Mouse (Mus musculus): ENCODE results near the gene Ctss. TPM values are rescaled to one million over a fixed set of nuclear protein-coding genes. Genes with fewer than 3 reads are reported as not detected.

Ctss gene
- polyA plus RNA-seq (2015; fragmentation: Nextera tagmentation; extraction: Ambion mirVana), result 12.3 and 13.4 TPM in 2 replicates

DNA sequence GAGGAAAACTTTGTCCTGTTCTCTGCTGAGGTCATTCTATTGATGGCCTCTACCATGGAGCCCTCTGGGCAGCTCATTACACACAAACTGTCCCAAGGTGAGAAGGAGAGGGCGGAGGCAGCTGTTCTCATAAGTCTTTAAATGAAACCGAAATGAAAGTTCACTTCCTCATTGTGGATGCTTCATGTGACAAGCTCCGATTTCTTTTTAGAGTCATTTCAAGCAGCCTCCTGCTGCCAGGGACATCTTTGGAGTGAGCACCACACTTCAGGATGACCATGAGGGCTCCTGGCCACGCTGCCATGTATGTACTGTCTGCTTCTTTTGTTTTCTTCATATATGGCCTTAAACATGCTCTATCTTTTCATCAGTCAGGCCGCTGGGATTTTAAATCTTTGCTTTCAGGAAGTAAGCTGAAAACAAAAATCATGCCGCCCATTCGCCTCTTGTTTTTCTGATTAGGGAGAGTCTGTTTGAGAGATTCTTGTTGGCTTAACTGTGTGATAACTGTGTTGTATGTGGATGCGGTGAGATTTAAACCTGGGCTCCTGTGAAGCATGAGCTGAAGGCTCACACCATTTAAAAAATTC, at the start of gene Ctss:
Gene Ctss (plus strand): TSS at position 165 of the 590 bp plus-strand sequence.
- ATAC-seq (ENCODE audit: extremely low read depth, insufficient number of reproducible peaks, low FRiP score, low TSS enrichment), result no peak
- Histone ChIP-seq H3K27me3 (replicated peaks) (no peaks in the 10 kb centered on the region), H3K9ac (no peak within 1 kb of the TSS), H3K4me1 (0 out of 2 replicates have a peak, but pooled peaks cover 8% of the 10 kb centered on the region), H3K4me2 (no peak within 1 kb of the TSS), H3K27ac (replicated peaks) (no peak within 1 kb of the TSS), H3K4me3 (no peak within 1 kb of the TSS), H3K9me3 (no peaks in the 10 kb centered on the region), H3K36me3 (no peaks in the 10 kb centered on the region)
- WGBS, result 82% methylated on average over 8 of the region's 8 CpGs

DNA sequence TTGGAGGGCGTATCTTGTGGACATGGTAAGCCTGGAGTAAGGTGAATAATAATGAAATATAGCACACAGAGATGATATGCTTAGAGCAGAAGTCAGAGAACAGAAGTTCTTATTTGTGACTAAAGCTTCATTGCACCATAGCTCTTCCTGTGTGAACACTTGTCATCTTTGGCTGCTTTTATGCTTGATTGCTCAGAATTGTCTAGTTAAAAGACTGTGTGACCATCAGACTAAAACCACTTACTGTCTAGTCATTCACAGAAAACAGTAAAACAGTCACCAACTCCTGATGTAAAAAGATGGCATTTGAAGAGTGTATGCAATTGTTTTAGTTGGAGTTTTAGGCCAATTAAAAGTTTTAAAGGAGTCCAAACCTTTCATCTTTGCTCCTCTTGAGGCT, 47.6 kb upstream of the Ctss start:
- no peaks in the 10 kb centered on the region for H3K27me3 ChIP-seq (replicated peaks)
- H3K4me3 ChIP-seq, result no peak overlapping the region
- H3K9ac ChIP-seq, result no peak overlapping the region
- ATAC-seq (ENCODE audit: extremely low read depth, insufficient number of reproducible peaks, low FRiP score, low TSS enrichment), result no peak
- peaks cover 89% of the 10 kb centered on the region for H3K36me3 ChIP-seq
- no peaks in the 10 kb centered on the region for H3K9me3 ChIP-seq
- no peaks in the 10 kb centered on the region for H3K4me1 ChIP-seq
- no peak overlapping the region for H3K27ac ChIP-seq (replicated peaks)
- H3K4me2 ChIP-seq, result no peak overlapping the region
- 93% methylated on average over 1 of the region's 1 CpGs for WGBS

DNA sequence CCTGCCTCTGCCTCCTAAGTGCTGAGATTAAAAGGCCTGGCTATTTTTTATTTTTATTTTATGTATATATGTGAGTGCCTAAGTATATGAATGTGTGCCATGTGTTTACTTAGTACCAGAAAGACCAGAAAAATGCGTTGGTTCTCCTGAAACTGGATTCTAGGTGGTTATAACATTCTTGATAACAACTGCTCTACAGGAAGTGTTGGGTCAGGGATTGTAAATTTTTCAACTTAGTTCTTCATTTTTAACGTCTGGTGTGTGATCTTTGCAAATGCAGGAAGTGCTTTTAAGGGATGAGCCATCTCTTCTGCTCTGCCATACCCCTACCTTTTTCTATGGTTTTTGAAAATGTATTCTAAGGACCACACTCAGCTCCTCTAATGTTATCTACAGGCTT, 40.2 kb upstream of the Ctss start:
- H3K27ac ChIP-seq (replicated peaks), result no peak overlapping the region
- 76% methylated on average over 2 of the region's 2 CpGs for WGBS
- peaks cover 88% of the 10 kb centered on the region for H3K36me3 ChIP-seq
- no peaks in the 10 kb centered on the region for H3K4me1 ChIP-seq
- H3K9me3 ChIP-seq, result no peaks in the 10 kb centered on the region
- ATAC-seq (ENCODE audit: extremely low read depth, insufficient number of reproducible peaks, low FRiP score, low TSS enrichment), result no peak
- H3K4me2 ChIP-seq, result no peak overlapping the region
- H3K9ac ChIP-seq, result no peak overlapping the region
- no peaks in the 10 kb centered on the region for H3K27me3 ChIP-seq (replicated peaks)
- H3K4me3 ChIP-seq, result no peak overlapping the region

DNA sequence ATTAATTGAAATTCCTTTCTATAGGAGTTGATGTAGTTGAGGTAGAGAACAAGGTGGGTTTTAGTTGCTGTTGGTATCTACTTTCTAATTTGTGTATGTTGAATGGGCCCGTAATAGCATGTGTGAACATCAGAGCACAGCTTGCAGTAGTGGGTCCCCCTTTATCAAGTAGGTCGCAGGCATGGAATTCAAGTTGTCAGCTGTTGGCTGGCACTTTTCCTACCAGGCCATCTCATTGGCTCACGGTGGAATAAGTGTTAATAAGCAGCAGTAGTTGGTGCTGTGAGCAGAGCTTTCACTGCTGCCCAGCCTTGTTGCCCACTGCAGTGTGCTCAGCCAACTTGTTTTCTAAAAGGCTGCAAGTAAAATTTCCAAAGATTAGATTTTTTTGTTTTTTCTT, 37.9 kb upstream of the Ctss start:
- no peak overlapping the region for H3K27ac ChIP-seq (replicated peaks)
- no peak overlapping the region for H3K4me3 ChIP-seq
- no peaks in the 10 kb centered on the region for H3K9me3 ChIP-seq
- no peak for ATAC-seq (ENCODE audit: extremely low read depth, insufficient number of reproducible peaks, low FRiP score, low TSS enrichment)
- no peak overlapping the region for H3K9ac ChIP-seq
- H3K4me2 ChIP-seq, result no peak overlapping the region
- WGBS, result 64% methylated on average over 3 of the region's 3 CpGs
- peaks cover 92% of the 10 kb centered on the region for H3K36me3 ChIP-seq
- H3K27me3 ChIP-seq (replicated peaks), result no peaks in the 10 kb centered on the region
- H3K4me1 ChIP-seq, result no peaks in the 10 kb centered on the region

DNA sequence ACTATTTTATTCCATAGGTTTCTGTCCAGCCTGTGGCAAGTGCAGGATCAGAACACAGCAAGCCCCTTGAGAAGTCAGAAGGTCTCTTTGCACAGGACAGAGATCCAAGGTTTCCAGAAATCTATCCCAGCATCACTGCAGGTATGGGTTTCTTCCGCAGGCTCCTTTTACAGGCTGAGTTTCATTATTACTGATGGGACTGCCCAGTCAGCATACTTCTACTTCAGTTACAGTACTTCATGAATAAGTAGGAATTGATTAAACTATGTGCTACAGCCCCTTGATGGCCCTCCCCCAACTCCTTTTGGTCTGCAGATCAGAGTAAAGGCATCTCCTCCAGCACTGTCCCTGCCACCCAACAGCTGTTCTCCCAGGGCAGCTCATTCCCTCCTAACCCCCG, 36.3 kb upstream of the Ctss start:
- Histone ChIP-seq H3K27me3 (replicated peaks) (no peaks in the 10 kb centered on the region), H3K4me1 (no peaks in the 10 kb centered on the region), H3K9ac (no peak overlapping the region), H3K36me3 (peaks cover 96% of the 10 kb centered on the region), H3K9me3 (no peaks in the 10 kb centered on the region), H3K4me2 (no peak overlapping the region), H3K4me3 (no peak overlapping the region), H3K27ac (replicated peaks) (no peak overlapping the region)
- 88% methylated on average over 2 of the region's 2 CpGs for WGBS
- no peak for ATAC-seq (ENCODE audit: extremely low read depth, insufficient number of reproducible peaks, low FRiP score, low TSS enrichment)

DNA sequence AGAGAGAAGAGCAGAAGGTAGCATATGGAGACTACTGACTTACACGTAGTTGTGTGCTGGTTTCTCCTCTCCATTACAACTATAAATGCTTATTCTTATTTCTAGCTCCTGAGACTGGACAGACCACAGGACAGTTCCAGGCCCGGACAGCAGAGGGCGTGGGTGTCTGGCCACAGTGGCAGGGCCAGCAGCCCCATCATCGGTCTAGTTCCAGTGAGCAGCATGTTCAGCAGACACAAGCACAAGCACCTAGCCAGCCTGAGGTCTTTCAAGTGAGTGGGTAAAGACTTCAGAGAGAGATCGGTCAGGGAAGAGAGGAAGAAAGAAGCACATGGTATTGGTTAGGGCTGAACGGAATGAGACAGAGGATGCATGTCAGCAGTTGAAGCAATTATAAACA, 32.2 kb upstream of the Ctss start:
- Histone ChIP-seq H3K27ac (replicated peaks) (no peak overlapping the region), H3K36me3 (peaks cover 78% of the 10 kb centered on the region), H3K4me3 (no peak overlapping the region), H3K4me1 (peaks cover 13% of the 10 kb centered on the region), H3K4me2 (no peak overlapping the region), H3K27me3 (replicated peaks) (no peaks in the 10 kb centered on the region), H3K9ac (no peak overlapping the region), H3K9me3 (no peaks in the 10 kb centered on the region)
- WGBS, result 55% methylated on average over 6 of the region's 6 CpGs
- no peak for ATAC-seq (ENCODE audit: extremely low read depth, insufficient number of reproducible peaks, low FRiP score, low TSS enrichment)

DNA sequence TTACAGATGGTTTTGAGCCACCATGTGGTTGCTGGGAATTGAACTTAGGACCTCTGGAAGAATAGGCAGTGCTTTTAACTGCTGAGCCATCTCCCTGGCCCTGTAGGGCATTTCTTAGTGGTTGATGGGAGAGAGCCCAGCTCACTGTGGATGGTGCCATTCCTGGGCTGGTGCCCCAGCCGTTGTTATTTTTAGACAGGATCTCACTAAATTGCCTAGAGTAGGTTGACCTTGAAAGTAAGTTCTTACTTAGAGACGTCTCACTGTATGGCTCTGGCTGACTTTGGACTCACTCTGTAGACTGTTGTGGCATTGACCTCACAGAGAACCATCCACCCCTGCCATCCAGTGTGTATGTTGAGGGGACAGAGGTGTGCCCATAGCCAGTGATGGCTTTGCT, 28.4 kb upstream of the Ctss start:
- Histone ChIP-seq H3K4me2 (no peak overlapping the region), H3K4me3 (no peak overlapping the region), H3K9ac (no peak overlapping the region), H3K36me3 (peaks cover 44% of the 10 kb centered on the region), H3K4me1 (peaks cover 23% of the 10 kb centered on the region), H3K27me3 (replicated peaks) (no peaks in the 10 kb centered on the region), H3K27ac (replicated peaks) (peak overlapping the region; percentile 67), H3K9me3 (no peaks in the 10 kb centered on the region)
- ATAC-seq (ENCODE audit: extremely low read depth, insufficient number of reproducible peaks, low FRiP score, low TSS enrichment), result no peak
- 56% methylated on average over 2 of the region's 2 CpGs for WGBS

DNA sequence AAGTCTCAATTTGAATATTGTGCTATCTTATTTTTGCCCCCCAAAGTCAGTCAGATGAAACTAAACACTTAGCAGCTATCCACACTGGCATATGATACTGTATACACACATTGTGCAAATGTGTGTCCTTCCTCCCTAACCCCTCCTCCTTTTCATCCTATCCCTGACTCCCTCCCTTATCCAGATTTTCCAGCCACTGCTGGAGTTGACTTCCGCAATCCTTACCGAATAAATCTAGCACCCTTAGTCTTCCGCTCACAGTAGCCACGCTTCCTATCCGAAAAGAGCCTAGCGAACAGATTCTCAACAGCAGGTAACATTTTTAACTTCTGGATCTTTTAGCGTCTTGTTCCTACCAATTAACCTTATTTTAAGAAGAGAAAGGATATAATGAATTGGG, 27.6 kb upstream of the Ctss start, which contains the start of gene Ctsk:
Gene Ctsk (plus strand): TSS at position 233 of the 400 bp plus-strand sequence.
- H3K36me3 ChIP-seq, result peaks cover 42% of the 10 kb centered on the region
- H3K4me2 ChIP-seq, result peak within 1 kb of the TSS; percentile 61
- no peaks in the 10 kb centered on the region for H3K27me3 ChIP-seq (replicated peaks)
- no peak for ATAC-seq (ENCODE audit: extremely low read depth, insufficient number of reproducible peaks, low FRiP score, low TSS enrichment)
- peaks cover 23% of the 10 kb centered on the region for H3K4me1 ChIP-seq
- 55% methylated on average over 7 of the region's 7 CpGs for whole genome bisulfite sequencing
- H3K27ac ChIP-seq (replicated peaks), result peak within 1 kb of the TSS; percentile 67
- H3K4me3 ChIP-seq, result peak within 1 kb of the TSS; percentile 40
- peak within 1 kb of the TSS; percentile 63 for H3K9ac ChIP-seq
- no peaks in the 10 kb centered on the region for H3K9me3 ChIP-seq

DNA sequence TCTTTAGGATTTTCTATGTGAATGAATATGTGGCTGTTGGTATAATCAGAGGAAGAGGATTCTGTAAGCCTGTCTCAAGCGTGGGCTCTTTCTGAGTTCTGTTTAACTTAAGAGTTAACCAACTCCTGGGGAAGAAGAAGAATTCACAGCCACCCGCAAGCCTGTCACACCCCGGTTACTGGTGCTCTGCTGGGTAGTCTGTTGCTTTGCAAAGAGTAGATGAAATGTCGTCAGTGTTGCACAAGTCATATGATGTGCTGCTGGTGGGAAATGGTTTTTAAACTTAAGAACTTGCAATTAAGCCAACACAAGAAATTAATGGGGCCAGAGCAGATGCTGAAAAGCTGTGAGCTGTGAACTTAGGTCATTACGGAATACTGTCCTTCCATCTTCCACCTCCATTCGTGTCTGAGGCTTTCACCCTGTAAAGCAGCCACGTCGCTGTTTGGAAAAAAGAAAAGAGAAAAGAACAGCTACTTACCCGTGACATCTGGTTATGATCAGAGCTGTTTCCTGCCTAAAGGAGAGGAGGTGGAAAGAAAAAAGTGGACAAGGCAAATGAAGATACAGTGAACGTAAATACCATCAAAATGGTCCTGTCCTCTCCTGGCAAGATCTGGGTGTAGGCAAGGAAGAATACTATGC, 27.0 kb upstream of the Ctss start:
- H3K4me3 ChIP-seq, result peak overlapping the region; percentile 40
- H3K27ac ChIP-seq (replicated peaks), result peak overlapping the region; percentile 67
- peak overlapping the region; percentile 63 for H3K9ac ChIP-seq

DNA sequence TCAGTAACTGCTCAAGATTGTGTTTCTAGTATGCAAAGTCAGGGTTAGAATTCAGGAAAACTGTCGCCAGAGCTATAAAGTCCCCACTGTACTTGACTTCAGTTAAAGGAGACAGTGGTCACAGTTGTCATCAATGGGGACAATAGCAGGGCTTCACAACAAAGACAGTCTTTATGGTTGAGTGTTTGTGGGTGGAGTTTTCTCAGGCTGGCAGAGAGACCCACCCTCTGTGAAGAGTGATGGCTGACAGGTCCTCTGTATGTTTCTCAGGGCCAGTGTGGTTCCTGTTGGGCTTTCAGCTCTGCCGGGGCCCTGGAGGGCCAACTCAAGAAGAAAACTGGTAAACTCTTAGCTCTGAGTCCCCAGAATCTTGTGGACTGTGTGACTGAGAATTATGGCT, 24.3 kb upstream of the Ctss start:
- no peaks in the 10 kb centered on the region for H3K27me3 ChIP-seq (replicated peaks)
- ATAC-seq (ENCODE audit: extremely low read depth, insufficient number of reproducible peaks, low FRiP score, low TSS enrichment), result no peak
- H3K27ac ChIP-seq (replicated peaks), result no peak overlapping the region
- 69% methylated on average over 2 of the region's 2 CpGs for WGBS
- peaks cover 23% of the 10 kb centered on the region for H3K4me1 ChIP-seq
- H3K9me3 ChIP-seq, result no peaks in the 10 kb centered on the region
- no peak overlapping the region for H3K4me3 ChIP-seq
- H3K36me3 ChIP-seq, result peaks cover 20% of the 10 kb centered on the region
- no peak overlapping the region for H3K9ac ChIP-seq
- no peak overlapping the region for H3K4me2 ChIP-seq

More for the DNA sequence above, 27.0 kb upstream of the Ctss start:
- peaks cover 36% of the 10 kb centered on the region for H3K36me3 ChIP-seq
- no peaks in the 10 kb centered on the region for H3K27me3 ChIP-seq (replicated peaks)
- 44% methylated on average over 10 of the region's 10 CpGs for WGBS
- H3K9me3 ChIP-seq, result no peaks in the 10 kb centered on the region
- H3K4me1 ChIP-seq, result peaks cover 23% of the 10 kb centered on the region
- H3K4me2 ChIP-seq, result peak overlapping the region; percentile 61
- no peak for ATAC-seq (ENCODE audit: extremely low read depth, insufficient number of reproducible peaks, low FRiP score, low TSS enrichment)

DNA sequence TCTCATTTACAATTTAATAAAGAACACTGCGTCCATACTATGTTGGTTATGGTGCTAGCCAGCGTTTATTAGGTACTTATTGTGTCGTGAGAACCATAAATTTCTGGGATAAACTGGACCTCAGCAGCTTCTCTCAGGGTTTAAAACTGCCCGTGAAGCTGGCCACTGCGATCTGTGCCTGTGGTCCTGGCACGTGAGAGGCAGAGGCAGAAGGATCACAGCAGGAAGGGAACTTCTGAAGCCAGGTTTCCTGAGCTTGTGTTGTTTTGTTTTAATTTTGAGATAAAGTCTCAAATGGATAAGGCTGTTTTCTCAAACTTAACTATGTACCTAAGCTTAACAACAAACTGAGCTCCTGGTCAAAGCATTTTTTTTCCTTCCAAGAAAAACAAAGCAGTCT, 17.2 kb upstream of the Ctss start:
- no peaks in the 10 kb centered on the region for H3K27me3 ChIP-seq (replicated peaks)
- no peak for ATAC-seq (ENCODE audit: extremely low read depth, insufficient number of reproducible peaks, low FRiP score, low TSS enrichment)
- no peak overlapping the region for H3K4me3 ChIP-seq
- H3K27ac ChIP-seq (replicated peaks), result no peak overlapping the region
- H3K4me2 ChIP-seq, result no peak overlapping the region
- peaks cover 20% of the 10 kb centered on the region for H3K36me3 ChIP-seq
- no peaks in the 10 kb centered on the region for H3K4me1 ChIP-seq
- H3K9ac ChIP-seq, result no peak overlapping the region
- H3K9me3 ChIP-seq, result no peaks in the 10 kb centered on the region
- 56% methylated on average over 6 of the region's 6 CpGs for WGBS

DNA sequence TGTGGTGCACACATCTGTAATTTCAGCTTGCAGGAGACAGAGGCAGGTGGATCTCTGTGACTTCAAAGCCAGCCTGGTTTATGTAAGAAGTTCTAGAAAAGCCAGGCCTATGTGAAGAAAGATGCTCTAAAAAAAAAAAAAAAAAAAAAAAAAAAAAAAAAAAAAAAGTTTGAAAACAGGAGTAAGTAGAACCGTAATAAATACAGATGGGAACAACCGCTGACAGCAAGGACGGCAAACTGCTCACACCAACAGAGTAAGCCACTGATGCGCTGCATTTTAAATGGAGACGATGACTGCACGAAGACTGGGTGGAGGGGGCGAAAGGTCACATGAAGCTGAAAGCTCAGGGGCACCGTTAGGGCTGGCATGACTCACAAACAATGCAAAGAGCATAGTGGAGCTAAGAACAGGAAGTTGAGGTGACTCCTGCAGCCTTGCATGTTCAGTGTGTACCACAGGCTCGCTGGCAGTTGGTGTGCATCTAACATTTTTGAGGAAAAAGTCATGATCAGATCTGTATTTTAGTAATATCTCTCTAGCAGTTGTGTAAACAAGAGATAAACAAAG, 14.9 kb upstream of the Ctss start:
- ATAC-seq (ENCODE audit: extremely low read depth, insufficient number of reproducible peaks, low FRiP score, low TSS enrichment), result no peak
- 80% methylated on average over 9 of the region's 9 CpGs for WGBS
- no peak overlapping the region for H3K4me3 ChIP-seq

More for the DNA sequence above, 14.9 kb upstream of the Ctss start:
- Histone ChIP-seq H3K9ac (no peak overlapping the region), H3K27ac (replicated peaks) (no peak overlapping the region), H3K4me2 (no peak overlapping the region), H3K4me1 (no peaks in the 10 kb centered on the region), H3K36me3 (peaks cover 15% of the 10 kb centered on the region), H3K9me3 (no peaks in the 10 kb centered on the region), H3K27me3 (replicated peaks) (no peaks in the 10 kb centered on the region)

Data from heart, embryonic 13.5 days (tissue).